Mouse (Mus musculus): ENCODE measurements at regions not wholly inside any gene's neighbourhood (a gene's known extent, or its start where the extent isn't known, plus 50 kb on each side); places are given as distances from the start of the nearest gene placed in this dataset.

GRCm38 (mm10) chr8:126848369-126849105, 97.1 kb downstream of the Tomm20 start:
- TF ChIP-seq CTCF (IDR thresholded peaks at IDR 0.05; ENCODE audit: borderline replicate concordance, insufficient read depth, low read length): no peak
- TF ChIP-seq POLR2A (IDR thresholded peaks at IDR 0.05; ENCODE audit: low read depth, low read length): no peak

Measured in embryonic fibroblast, embryonic 13.5 days (primary cell).